Mouse (Mus musculus): ENCODE results near the gene Dot1l.

DNA sequence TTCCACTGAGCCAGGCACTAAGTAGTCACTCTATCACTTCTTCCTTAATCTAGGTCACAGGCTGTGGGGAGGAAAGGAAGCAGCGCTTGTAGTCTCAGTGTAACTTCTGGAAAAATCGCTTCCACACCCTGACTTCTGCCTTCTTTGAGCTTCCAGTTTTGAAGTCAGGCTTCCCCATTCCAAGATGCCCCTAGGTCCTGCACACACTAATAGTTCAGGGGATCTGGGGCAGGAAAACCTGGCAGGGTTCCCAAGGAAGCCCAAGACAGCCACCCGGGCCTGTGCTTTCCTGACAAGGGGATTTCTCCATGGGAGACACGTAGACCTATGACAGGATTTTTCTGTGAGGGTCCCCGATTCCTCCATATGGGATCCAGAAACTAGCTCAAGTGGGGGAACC, 13.9 kb upstream of the Dot1l start:
- TF ChIP-seq CTCF (IDR thresholded peaks at IDR 0.05; ENCODE audit: low read depth, low read length) = no peak
- TF ChIP-seq POLR2A (IDR thresholded peaks at IDR 0.05; ENCODE audit: borderline replicate concordance, low read depth, low read length) = no peak
